Mouse (Mus musculus): Measurements from ENCODE around the gene Lif. TPM values are rescaled to one million over a fixed set of nuclear protein-coding genes. Genes with fewer than 3 reads are reported as not detected.

Lif gene
- polyA plus RNA-seq, 1 experiment from 2014 or later: 0.04 TPM

GRCm38 (mm10) chr11:4319212-4319955, 62.0 kb downstream of the Lif start:
- no peak overlapping the region for H3K9ac ChIP-seq (replicated peaks)
- no peaks in the 10 kb centered on the region for H3K9me3 ChIP-seq (replicated peaks)
- no peaks in the 10 kb centered on the region for H3K36me3 ChIP-seq
- H3K27me3 ChIP-seq (replicated peaks): no peaks in the 10 kb centered on the region
- H3K4me2 ChIP-seq: no peak overlapping the region
- H3K4me1 ChIP-seq: no peaks in the 10 kb centered on the region
- WGBS: 94% methylated on average over 14 of the region's 14 CpGs
- H3K4me3 ChIP-seq (replicated peaks): no peak overlapping the region
- no peak for ATAC-seq (ENCODE audit: low FRiP score)
- H3K27ac ChIP-seq (replicated peaks): no peak overlapping the region

GRCm38 (mm10) chr11:4320876-4321275, 63.5 kb downstream of the Lif start:
- no peak overlapping the region for H3K4me3 ChIP-seq (replicated peaks)
- H3K9ac ChIP-seq (replicated peaks): no peak overlapping the region
- H3K27me3 ChIP-seq (replicated peaks): no peaks in the 10 kb centered on the region
- H3K4me2 ChIP-seq: no peak overlapping the region
- H3K27ac ChIP-seq (replicated peaks): no peak overlapping the region
- no peaks in the 10 kb centered on the region for H3K4me1 ChIP-seq
- no peaks in the 10 kb centered on the region for H3K36me3 ChIP-seq
- no peak for ATAC-seq (ENCODE audit: low FRiP score)
- WGBS: 78% methylated on average over 4 of the region's 4 CpGs
- H3K9me3 ChIP-seq (replicated peaks): no peaks in the 10 kb centered on the region

Other genes starting within 250 kb of the Lif start
- gene Sec14l4, start 226.1 kb upstream of the Lif start, polyA plus RNA-seq (2015; fragmentation: Nextera tagmentation; extraction: Ambion mirVana): 0.15 TPM in 1 of 2 replicates, not detected in the other
- gene Sec14l3, start 192.7 kb upstream of the Lif start, polyA plus RNA-seq (2015; fragmentation: Nextera tagmentation; extraction: Ambion mirVana): 0.19 and 0.40 TPM in 2 replicates
- gene Mtfp1, start 162.1 kb upstream of the Lif start, polyA plus RNA-seq (2015; fragmentation: Nextera tagmentation; extraction: Ambion mirVana): 13.1 and 14.3 TPM in 2 replicates
- 3.7 and 4.5 TPM in 2 replicates for gene Sec14l2, start 134.1 kb upstream of the Lif start, polyA plus RNA-seq (2015; fragmentation: Nextera tagmentation; extraction: Ambion mirVana)
- gene Rnf215, start 122.4 kb upstream of the Lif start, polyA plus RNA-seq (2015; fragmentation: Nextera tagmentation; extraction: Ambion mirVana): 40.2 and 44.9 TPM in 2 replicates
- 7.5 and 10.0 TPM in 2 replicates for gene Ccdc157, start 97.3 kb upstream of the Lif start, polyA plus RNA-seq (2015; fragmentation: Nextera tagmentation; extraction: Ambion mirVana)
- 41.8 and 47.4 TPM in 2 replicates for gene Sf3a1, start 97.2 kb upstream of the Lif start, polyA plus RNA-seq (2015; fragmentation: Nextera tagmentation; extraction: Ambion mirVana)
- gene Tbc1d10a, start 70.8 kb upstream of the Lif start, polyA plus RNA-seq (2015; fragmentation: Nextera tagmentation; extraction: Ambion mirVana): 40.2 and 40.3 TPM in 2 replicates
- gene Castor1, start 39.3 kb upstream of the Lif start, polyA plus RNA-seq (2015; fragmentation: Nextera tagmentation; extraction: Ambion mirVana): 5.5 and 17.4 TPM in 2 replicates
- gene Osm, start 21.1 kb upstream of the Lif start, polyA plus RNA-seq (2015; fragmentation: Nextera tagmentation; extraction: Ambion mirVana): 0.73 TPM in 1 of 2 replicates, not detected in the other
- gene Hormad2, start 183.5 kb downstream of the Lif start, polyA plus RNA-seq (2015; fragmentation: Nextera tagmentation; extraction: Ambion mirVana): 0.29 TPM in 1 of 2 replicates, not detected in the other